Mouse (Mus musculus): ENCODE measurements around the gene Grin3b. TPM values are rescaled to one million over a fixed set of nuclear protein-coding genes. Genes with fewer than 3 reads are reported as not detected.

Grin3b gene
- 0.16 and 0.30 TPM in 2 replicates for polyA plus RNA-seq (2014; fragmentation: Nextera tagmentation; extraction: Ambion mirVana)

DNA sequence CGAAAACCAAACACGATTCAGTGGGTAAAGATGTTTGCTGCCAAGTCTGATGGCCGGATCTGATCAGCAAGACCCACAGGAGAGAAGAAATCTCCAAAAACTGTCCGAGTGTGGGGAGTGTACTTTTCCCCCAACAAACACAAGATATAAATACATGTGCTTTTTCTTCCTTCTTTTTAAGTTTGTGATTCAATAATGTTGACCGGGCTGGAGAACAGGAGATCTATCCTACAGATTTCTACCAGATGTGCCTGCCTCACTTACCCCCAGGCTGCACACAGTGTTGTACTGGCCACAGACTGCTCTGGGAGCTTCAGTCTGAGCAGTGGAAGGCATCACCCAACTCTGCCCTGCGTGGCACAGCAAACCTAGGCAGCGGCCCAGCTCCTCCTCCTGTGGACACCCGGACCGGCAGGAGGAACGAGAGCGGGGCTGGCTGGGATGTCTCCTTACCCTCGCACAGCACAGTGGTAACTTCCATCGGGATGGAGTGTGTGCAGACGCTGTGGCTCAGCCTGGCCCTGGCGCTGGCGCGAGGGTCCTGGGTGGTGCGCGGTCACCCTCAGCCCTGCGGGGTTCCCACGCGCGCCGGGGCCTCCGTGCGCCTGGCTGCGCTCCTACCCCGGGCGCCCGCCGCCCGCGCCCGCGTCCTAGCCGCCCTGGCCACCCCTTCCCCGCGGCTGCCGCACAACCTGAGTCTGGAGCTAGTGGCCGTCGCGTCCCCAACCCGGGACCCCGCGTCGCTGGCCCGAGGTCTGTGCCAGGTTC, at the start of gene Grin3b:
Gene Grin3b, plus strand, starts transcription at position 301 of the 768 bp plus-strand sequence.
- Histone ChIP-seq H3K9me3 (ENCODE audit: control insufficient read depth, low read length) (no peaks in the 10 kb centered on the region), H3K36me3 (ENCODE audit: control insufficient read depth, insufficient read depth, low read length) (peaks cover 22% of the 10 kb centered on the region), H3K4me3 (ENCODE audit: low read depth, low read length) (peak within 1 kb of the TSS; percentile 28), H3K27ac (ENCODE audit: low read depth, low read length) (no peak within 1 kb of the TSS), H3K27me3 (ENCODE audit: control insufficient read depth, insufficient read depth, low read length) (peaks cover 26% of the 10 kb centered on the region), H3K9ac (ENCODE audit: low read length) (peak within 1 kb of the TSS; percentile 54), H3K4me1 (ENCODE audit: control insufficient read depth, insufficient read depth, low read length) (no peaks in the 10 kb centered on the region), H3K4me2 (ENCODE audit: low read depth) (peak within 1 kb of the TSS; percentile 56)
- ATAC-seq (ENCODE audit: insufficient read depth, low FRiP score, low TSS enrichment) (no peak), DNase-seq (ENCODE audit: low spot score) (no peak)
- WGBS: 7% methylated on average over 47 of the region's 47 CpGs

GRCm38 (mm10) chr10:79920958-79921535, 49.5 kb upstream of the Grin3b start, which contains the start of gene R3hdm4:
Gene R3hdm4, minus strand, starts transcription at chr10:79921208.
- no peak for DNase-seq (ENCODE audit: low spot score)
- Histone ChIP-seq H3K27me3 (ENCODE audit: control insufficient read depth, insufficient read depth, low read length) (peaks cover 66% of the 10 kb centered on the region), H3K4me2 (ENCODE audit: low read depth) (peak within 1 kb of the TSS; percentile 34), H3K9ac (ENCODE audit: low read length) (peak within 1 kb of the TSS; percentile 10; the same call in 1 of the 2 replicates), H3K9me3 (ENCODE audit: control insufficient read depth, low read length) (no peaks in the 10 kb centered on the region), H3K4me1 (ENCODE audit: control insufficient read depth, insufficient read depth, low read length) (peaks cover 21% of the 10 kb centered on the region), H3K4me3 (ENCODE audit: low read depth, low read length) (peak within 1 kb of the TSS; percentile 22), H3K36me3 (ENCODE audit: control insufficient read depth, insufficient read depth, low read length) (no peaks in the 10 kb centered on the region), H3K27ac (ENCODE audit: low read depth, low read length) (no peak within 1 kb of the TSS)
- 4% methylated on average over 41 of the region's 41 CpGs for WGBS
- ATAC-seq (ENCODE audit: insufficient read depth, low FRiP score, low TSS enrichment): no peak

DNA sequence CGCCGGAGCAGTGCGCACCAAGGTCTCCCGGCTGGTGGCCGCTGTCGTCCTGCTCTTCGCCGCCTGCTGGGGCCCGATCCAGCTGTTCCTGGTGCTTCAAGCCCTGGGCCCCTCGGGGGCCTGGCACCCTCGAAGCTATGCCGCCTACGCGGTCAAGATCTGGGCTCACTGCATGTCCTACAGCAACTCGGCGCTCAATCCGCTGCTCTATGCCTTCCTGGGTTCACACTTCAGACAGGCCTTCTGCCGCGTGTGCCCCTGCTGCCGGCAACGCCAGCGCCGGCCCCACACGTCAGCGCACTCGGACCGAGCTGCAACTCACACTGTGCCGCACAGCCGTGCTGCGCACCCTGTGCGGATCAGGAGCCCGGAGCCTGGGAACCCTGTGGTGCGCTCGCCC, 48.9 kb upstream of the Grin3b start:
- Histone ChIP-seq H3K36me3 (ENCODE audit: control insufficient read depth, insufficient read depth, low read length) (no peaks in the 10 kb centered on the region), H3K9ac (ENCODE audit: low read length) (no peak overlapping the region), H3K4me3 (ENCODE audit: low read depth, low read length) (peak overlapping the region; percentile 22; the same call in 1 of the 2 replicates), H3K27me3 (ENCODE audit: control insufficient read depth, insufficient read depth, low read length) (peaks cover 66% of the 10 kb centered on the region), H3K9me3 (ENCODE audit: control insufficient read depth, low read length) (no peaks in the 10 kb centered on the region), H3K27ac (ENCODE audit: low read depth, low read length) (no peak overlapping the region), H3K4me2 (ENCODE audit: low read depth) (peak overlapping the region; percentile 34), H3K4me1 (ENCODE audit: control insufficient read depth, insufficient read depth, low read length) (peaks cover 23% of the 10 kb centered on the region)
- DNase-seq (ENCODE audit: low spot score) (peak; percentile 44), ATAC-seq (ENCODE audit: insufficient read depth, low FRiP score, low TSS enrichment) (no peak)
- WGBS: under 1% methylated on average over 34 of the region's 34 CpGs

DNA sequence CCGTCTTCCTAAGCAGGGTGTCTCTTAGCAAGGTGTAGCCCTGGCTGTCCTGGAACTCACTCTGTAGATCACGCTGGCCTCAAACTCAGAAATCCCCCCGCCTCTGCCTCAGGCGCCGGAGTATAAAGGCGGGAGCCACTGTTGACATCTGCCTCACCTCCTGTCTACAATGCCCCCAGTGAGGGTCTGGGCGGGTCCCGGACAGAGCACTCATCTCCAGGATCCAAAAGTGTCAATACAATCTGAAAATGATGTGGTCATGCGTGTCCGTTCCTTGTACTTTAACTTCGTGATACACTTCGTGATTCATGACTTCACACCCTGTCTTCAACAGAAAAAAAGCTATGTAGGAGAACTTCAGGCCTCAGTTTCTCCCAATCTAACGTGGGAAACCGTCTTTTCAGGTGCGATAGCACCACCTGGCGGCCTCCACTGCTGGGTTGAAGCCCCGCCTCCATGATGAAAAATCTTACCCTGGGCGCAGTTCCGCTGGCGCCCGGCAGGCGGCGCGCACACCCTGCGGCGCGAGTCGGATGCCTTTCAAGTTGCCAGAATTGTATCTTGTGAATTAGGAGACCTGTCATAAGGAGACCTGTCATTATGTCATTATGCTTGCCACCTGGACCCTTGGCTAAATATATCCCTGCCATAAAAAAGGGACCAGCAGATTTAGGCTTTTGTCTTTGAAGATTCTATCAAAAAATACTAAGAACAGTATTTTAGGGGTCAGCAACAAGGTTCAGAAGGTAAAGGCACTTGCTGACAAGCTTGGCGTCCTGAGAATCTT, 45.3 kb upstream of the Grin3b start:
- peaks cover 30% of the 10 kb centered on the region for H3K4me1 ChIP-seq (ENCODE audit: control insufficient read depth, insufficient read depth, low read length)
- H3K4me3 ChIP-seq (ENCODE audit: low read depth, low read length): no peak overlapping the region
- no peaks in the 10 kb centered on the region for H3K36me3 ChIP-seq (ENCODE audit: control insufficient read depth, insufficient read depth, low read length)
- 12% methylated on average over 29 of the region's 29 CpGs for WGBS
- ATAC-seq (ENCODE audit: insufficient read depth, low FRiP score, low TSS enrichment) (no peak), DNase-seq (ENCODE audit: low spot score) (peak; percentile 89)
- no peak overlapping the region for H3K9ac ChIP-seq (ENCODE audit: low read length)
- H3K27me3 ChIP-seq (ENCODE audit: control insufficient read depth, insufficient read depth, low read length): peaks cover 35% of the 10 kb centered on the region
- no peak overlapping the region for H3K27ac ChIP-seq (ENCODE audit: low read depth, low read length)
- no peak overlapping the region for H3K4me2 ChIP-seq (ENCODE audit: low read depth)
- H3K9me3 ChIP-seq (ENCODE audit: control insufficient read depth, low read length): no peaks in the 10 kb centered on the region

DNA sequence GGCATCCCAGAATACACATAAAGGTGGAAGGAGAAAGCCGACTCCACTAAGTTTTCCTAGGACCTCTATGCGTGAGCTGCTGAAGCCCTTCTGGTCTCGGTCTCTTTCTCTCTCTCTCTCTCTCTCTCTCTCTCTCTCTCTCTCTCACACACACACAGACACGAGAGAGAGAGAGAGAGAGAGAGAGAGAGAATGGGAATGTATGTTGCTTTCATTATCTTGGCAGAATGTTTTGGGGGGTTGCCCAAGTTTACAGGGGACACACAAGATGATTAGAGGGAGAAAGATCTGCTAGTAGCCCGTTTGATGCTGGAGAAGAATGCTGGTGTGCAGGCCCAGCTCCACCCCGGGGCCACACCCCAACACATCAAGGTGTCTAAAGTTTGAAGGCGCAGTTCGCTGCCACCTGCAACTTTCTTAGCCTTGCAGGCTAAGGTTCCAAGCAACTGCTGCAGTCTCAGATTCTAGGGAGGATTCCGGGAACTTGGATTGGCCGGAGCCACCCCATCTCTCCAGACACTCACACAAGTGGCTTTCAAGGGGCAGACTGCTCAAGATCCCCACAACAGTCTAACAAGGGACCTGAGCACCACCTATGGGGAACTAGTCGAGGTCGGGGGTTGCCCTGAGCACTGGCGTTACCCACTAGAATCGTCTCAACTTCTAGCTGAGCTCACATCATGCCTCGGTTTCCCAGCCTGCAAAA, 44.6 kb upstream of the Grin3b start:
- Histone ChIP-seq H3K4me3 (ENCODE audit: low read depth, low read length) (peak overlapping the region; percentile 65), H3K9me3 (ENCODE audit: control insufficient read depth, low read length) (no peaks in the 10 kb centered on the region), H3K9ac (ENCODE audit: low read length) (peak overlapping the region; percentile 69), H3K27me3 (ENCODE audit: control insufficient read depth, insufficient read depth, low read length) (peaks cover 27% of the 10 kb centered on the region), H3K4me2 (ENCODE audit: low read depth) (peak overlapping the region; percentile 56), H3K4me1 (ENCODE audit: control insufficient read depth, insufficient read depth, low read length) (peaks cover 25% of the 10 kb centered on the region), H3K27ac (ENCODE audit: low read depth, low read length) (peak overlapping the region; percentile 49; the same call in 1 of the 2 replicates), H3K36me3 (ENCODE audit: control insufficient read depth, insufficient read depth, low read length) (peaks cover 2% of the 10 kb centered on the region; the same call in 1 of the 2 replicates)
- WGBS: 15% methylated on average over 15 of the region's 15 CpGs
- ATAC-seq (ENCODE audit: insufficient read depth, low FRiP score, low TSS enrichment) (no peak; the same call in 1 of the 2 replicates), DNase-seq (ENCODE audit: low spot score) (no peak)

DNA sequence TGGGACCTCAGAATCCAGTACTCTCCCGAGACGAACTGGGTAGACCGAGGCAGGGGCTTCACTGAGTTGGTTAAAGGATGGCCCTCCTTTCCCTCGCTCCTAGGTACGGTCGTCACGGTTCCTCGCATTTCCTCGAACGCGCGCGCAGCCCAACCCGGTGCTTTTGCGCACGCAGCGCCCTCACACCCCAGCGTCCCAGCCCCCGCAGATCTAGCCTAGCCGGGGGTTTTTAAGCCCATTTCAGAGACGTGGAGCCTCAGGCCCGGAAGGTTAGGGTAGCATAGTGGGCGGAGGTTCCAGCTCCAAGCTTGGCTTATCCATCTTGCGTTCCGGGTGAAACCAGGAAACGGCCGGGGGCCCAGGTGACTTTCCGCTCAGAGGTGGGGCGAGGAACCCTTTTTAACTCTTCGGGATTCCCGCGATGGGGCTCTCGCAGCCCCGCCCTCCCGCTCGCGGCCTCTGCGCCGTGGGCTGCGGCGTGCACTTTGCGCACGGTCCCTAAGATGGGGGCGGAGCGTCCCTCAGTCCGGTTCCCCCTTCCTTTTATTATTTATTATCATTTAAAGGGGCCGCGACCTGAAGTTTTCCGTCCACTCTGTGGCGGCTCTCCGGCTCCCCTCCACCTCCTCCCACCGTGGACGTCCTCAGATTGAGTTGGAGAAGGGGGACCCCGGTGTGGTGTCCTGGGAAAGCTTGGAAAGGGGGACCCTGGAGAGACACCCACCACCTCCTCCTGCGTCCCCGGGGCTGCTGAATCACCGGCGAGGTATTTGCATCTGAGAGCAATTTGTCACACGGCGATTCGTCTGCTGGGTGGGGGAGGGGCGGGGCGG, 43.8 kb upstream of the Grin3b start, which contains the start of gene Arid3a:
Gene Arid3a, plus strand, starts transcription at position 553 of the 833 bp plus-strand sequence.
- under 1% methylated on average over 63 of the region's 63 CpGs for WGBS
- ATAC-seq (ENCODE audit: insufficient read depth, low FRiP score, low TSS enrichment) (peak; percentile 69), DNase-seq (ENCODE audit: low spot score) (peak; percentile 95)
- Histone ChIP-seq H3K4me1 (ENCODE audit: control insufficient read depth, insufficient read depth, low read length) (peaks cover 23% of the 10 kb centered on the region), H3K9me3 (ENCODE audit: control insufficient read depth, low read length) (no peaks in the 10 kb centered on the region), H3K4me3 (ENCODE audit: low read depth, low read length) (peak within 1 kb of the TSS; percentile 65), H3K27me3 (ENCODE audit: control insufficient read depth, insufficient read depth, low read length) (peaks cover 19% of the 10 kb centered on the region), H3K9ac (ENCODE audit: low read length) (peak within 1 kb of the TSS; percentile 74), H3K36me3 (ENCODE audit: control insufficient read depth, insufficient read depth, low read length) (peaks cover 2% of the 10 kb centered on the region; the same call in 1 of the 2 replicates), H3K27ac (ENCODE audit: low read depth, low read length) (peak within 1 kb of the TSS; percentile 86), H3K4me2 (ENCODE audit: low read depth) (peak within 1 kb of the TSS; percentile 56)

DNA sequence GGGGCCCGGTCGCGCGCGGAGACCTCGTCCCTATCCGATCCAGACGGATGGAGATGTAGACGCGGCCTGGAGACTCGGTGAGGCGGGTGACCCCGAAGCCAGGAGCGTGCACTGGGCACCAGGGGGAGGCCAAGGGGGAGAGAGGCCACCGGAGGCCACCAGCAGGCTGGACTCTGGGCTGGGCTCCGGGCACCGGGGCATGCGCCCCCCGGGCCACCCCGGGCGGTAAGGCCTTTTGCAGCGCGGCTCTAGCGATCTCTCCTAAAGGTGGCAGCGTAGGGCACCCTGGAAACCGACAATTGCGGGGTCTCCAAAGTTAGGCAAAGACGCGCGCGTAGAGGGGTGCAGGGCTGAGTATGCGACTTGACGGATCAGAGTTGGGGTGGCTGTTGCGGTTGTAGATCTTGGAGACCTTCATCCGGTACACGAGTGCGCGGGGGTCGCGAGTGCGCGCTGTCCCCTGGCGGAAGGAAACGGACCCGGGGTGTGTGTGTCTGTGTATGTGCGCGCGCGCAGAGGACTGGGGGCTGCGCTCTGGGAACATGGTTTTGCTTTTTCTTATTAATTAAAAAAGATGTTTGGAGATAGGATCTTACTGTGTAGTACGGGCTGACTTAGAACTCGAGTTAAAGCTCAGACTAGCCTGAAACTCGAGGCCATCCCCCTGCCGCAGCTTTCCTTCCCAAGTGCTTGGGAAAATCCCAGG, 43.0 kb upstream of the Grin3b start:
- Histone ChIP-seq H3K4me2 (ENCODE audit: low read depth) (peak overlapping the region; percentile 56), H3K27me3 (ENCODE audit: control insufficient read depth, insufficient read depth, low read length) (peaks cover 12% of the 10 kb centered on the region), H3K9me3 (ENCODE audit: control insufficient read depth, low read length) (no peaks in the 10 kb centered on the region), H3K36me3 (ENCODE audit: control insufficient read depth, insufficient read depth, low read length) (peaks cover 6% of the 10 kb centered on the region), H3K9ac (ENCODE audit: low read length) (peak overlapping the region; percentile 74), H3K27ac (ENCODE audit: low read depth, low read length) (peak overlapping the region; percentile 86), H3K4me3 (ENCODE audit: low read depth, low read length) (peak overlapping the region; percentile 65), H3K4me1 (ENCODE audit: control insufficient read depth, insufficient read depth, low read length) (peaks cover 26% of the 10 kb centered on the region)
- WGBS: under 1% methylated on average over 54 of the region's 54 CpGs
- ATAC-seq (ENCODE audit: insufficient read depth, low FRiP score, low TSS enrichment) (peak; percentile 10), DNase-seq (ENCODE audit: low spot score) (peak; percentile 75)

Data from neural tube, embryonic 11.5 days (tissue).